Mouse (Mus musculus) layer of hippocampus, adult 9-10 months (tissue): ENCODE data around the gene Olfr1099.

Experiments used
- DNase-seq: peaks from one replicate; pipeline ENCODE4 v3.0.0; 2022; ENCODE audit warnings: low spot score

The Olfr1099 gene

GRCm38 (mm10) chr2:86960593-86960992, at the start of gene Olfr1099:
Gene Olfr1099 (minus strand): TSS chr2:86960693.
- no peak for DNase-seq

- DNase-seq, result no peak
Measured at GRCm38 (mm10) chr2:86998098-86998497, 37.6 kb upstream of the Olfr1099 start, which contains the start of gene Olfr1102. Gene Olfr1102 (plus strand): TSS chr2:86998398.

- no peak for DNase-seq
Measured at GRCm38 (mm10) chr2:86991121-86991520, 30.6 kb upstream of the Olfr1099 start, which contains the start of gene Olfr1101. Gene Olfr1101 (minus strand): TSS chr2:86991221.

- DNase-seq, result no peak
Measured at GRCm38 (mm10) chr2:86979854-86980253, 19.4 kb upstream of the Olfr1099 start, which contains the start of gene Olfr1100. Gene Olfr1100 (minus strand): TSS chr2:86979954.

GRCm38 (mm10) chr2:86926557-86926956, 33.9 kb downstream of the Olfr1099 start:
- DNase-seq, result no peak

- DNase-seq, result no peak
Measured at GRCm38 (mm10) chr2:86924445-86924844, 36.0 kb downstream of the Olfr1099 start, which contains the start of gene Olfr1098. Gene Olfr1098 (minus strand): TSS chr2:86924545.

GRCm38 (mm10) chr2:86905647-86906046, 54.8 kb downstream of the Olfr1099 start:
- DNase-seq, result no peak
